Mouse (Mus musculus) MEL (cell line): ENCODE measurements around the gene Ift57. TPM values are rescaled to one million over a fixed set of nuclear protein-coding genes. Genes with fewer than 3 reads are reported as not detected.

Experiments
- DNase-seq: peaks from one replicate; pipeline ENCODE4 v3.0.0; 2011; ENCODE audit warnings: low read depth, low spot score
- H3K27ac ChIP-seq: 2 replicates; pipeline ENCODE4 v1.5.1; 2012; ENCODE audit warnings: low read depth, mild to moderate bottlenecking, control low read depth, low read length, moderate library complexity; ENCODE audit not compliant: control insufficient read depth
- H3K27me3 ChIP-seq, 2 experiments: fragments of 150-350 bp in 1 of 2; sonication (generic) in 1 of 2; 2 replicates each; pipeline ENCODE4 v1.6.1; 2012; ENCODE audit warnings: low read length in 2 of 2, mild to moderate bottlenecking in 2 of 2, improper control_type of control experiment in 1 of 2, moderate library complexity in 1 of 2; ENCODE audit not compliant: insufficient read depth in 2 of 2, control insufficient read depth in 1 of 2
- H3K36me3 ChIP-seq, 2 experiments: 2 replicates each; pipeline ENCODE4 v1.6.1; 2012 to 2014; ENCODE audit warnings: low read length in 2 of 2, improper control_type of control experiment in 1 of 2, inconsistent platforms in 1 of 2, mild to moderate bottlenecking in 1 of 2; ENCODE audit not compliant: insufficient read depth in 2 of 2, control insufficient read depth in 1 of 2
- H3K4me1 ChIP-seq, 2 experiments: fragments of 150-350 bp in 1 of 2; sonication (generic) in 1 of 2; 2 replicates each; pipeline ENCODE4 v1.6.1; 2012; ENCODE audit warnings: low read length in 2 of 2, improper control_type of control experiment in 1 of 2, mild to moderate bottlenecking in 1 of 2; ENCODE audit not compliant: insufficient read depth in 2 of 2, control insufficient read depth in 1 of 2
- H3K4me3 ChIP-seq, 2 experiments: fragments of 150-350 bp in 1 of 2; sonication (generic) in 1 of 2; 2 replicates each; pipeline ENCODE4 v1.5.1; 2012; ENCODE audit warnings: low read depth in 2 of 2, low read length in 2 of 2, mild to moderate bottlenecking in 2 of 2, moderate library complexity in 2 of 2, control low read depth in 1 of 2, improper control_type of control experiment in 1 of 2; ENCODE audit not compliant: control insufficient read depth in 1 of 2, insufficient read depth in 1 of 2
- H3K79me2 ChIP-seq: 2 replicates; pipeline ENCODE4 v1.6.1; 2012; ENCODE audit warnings: mild to moderate bottlenecking, low read length, moderate library complexity; ENCODE audit not compliant: control insufficient read depth, poor library complexity, insufficient read depth
- H3K9ac ChIP-seq: 2 replicates; pipeline ENCODE4 v1.6.1; 2012; ENCODE audit warnings: low read depth, mild to moderate bottlenecking, control low read depth, low read length, moderate library complexity; ENCODE audit not compliant: control insufficient read depth, poor library complexity, severe bottlenecking
- H3K9me3 ChIP-seq: fragments of 150-350 bp; sonication (generic); replicated peaks from 2 replicates; pipeline ENCODE4 v1.6.1; 2012; ENCODE audit warnings: mild to moderate bottlenecking, low read length, improper control_type of control experiment, moderate library complexity; ENCODE audit not compliant: insufficient read depth
- BHLHE40 ChIP-seq: IDR thresholded peaks from 2 replicates; pipeline ENCODE4 v1.6.1; 2012; ENCODE audit warnings: low read depth, mild to moderate bottlenecking, inconsistent platforms, low read length, improper control_type of control experiment, borderline replicate concordance
- CTCF ChIP-seq, 3 experiments: IDR thresholded peaks in 2 of 3; conservative IDR thresholded peaks in 1 of 3; 2 replicates each; pipeline ENCODE4 v1.5.1; 2011 to 2012; ENCODE audit warnings: low read length in 3 of 3, low read depth in 2 of 3, mild to moderate bottlenecking in 2 of 3, improper control_type of control experiment in 1 of 3, inconsistent platforms in 1 of 3, mixed read lengths in 1 of 3, moderate library complexity in 1 of 3; ENCODE audit not compliant: control insufficient read depth in 1 of 3, insufficient read depth in 1 of 3, poor library complexity in 1 of 3, severe bottlenecking in 1 of 3
- E2F4 ChIP-seq: IDR thresholded peaks from 2 replicates; pipeline ENCODE4 v1.6.1; 2011; ENCODE audit warnings: low read depth, low read length, improper control_type of control experiment, borderline replicate concordance
- ELF1 ChIP-seq: IDR thresholded peaks from 2 replicates; pipeline ENCODE4 v1.6.1; 2014; ENCODE audit warnings: low read depth, mild to moderate bottlenecking, inconsistent platforms, low read length, improper control_type of control experiment, moderate library complexity
- ETS1 ChIP-seq: IDR thresholded peaks from 2 replicates; pipeline ENCODE4 v1.6.1; 2012; ENCODE audit warnings: low read depth, mild to moderate bottlenecking, inconsistent platforms, low read length, improper control_type of control experiment, moderate library complexity
- GABPA ChIP-seq: IDR thresholded peaks from 2 replicates; pipeline ENCODE4 v1.6.1; 2012; ENCODE audit warnings: low read depth, mild to moderate bottlenecking, inconsistent platforms, low read length, improper control_type of control experiment, moderate library complexity
- GATA1 ChIP-seq: IDR thresholded peaks from 2 replicates; pipeline ENCODE4 v1.6.1; 2011; ENCODE audit warnings: low read depth, low read length, improper control_type of control experiment
- HCFC1 ChIP-seq: IDR thresholded peaks from 2 replicates; pipeline ENCODE4 v1.6.1; 2012; ENCODE audit warnings: low read depth, mild to moderate bottlenecking, inconsistent platforms, low read length, improper control_type of control experiment, moderate library complexity
- JUND ChIP-seq: IDR thresholded peaks from 2 replicates; pipeline ENCODE4 v1.6.1; 2011; ENCODE audit warnings: low read depth, mild to moderate bottlenecking, improper control_type of control experiment, low read length
- KAT2A ChIP-seq: conservative IDR thresholded peaks from 2 replicates; pipeline ENCODE4 v1.6.1; 2012; ENCODE audit warnings: low read depth, low read length, improper control_type of control experiment, inconsistent platforms
- MAFK ChIP-seq: IDR thresholded peaks from 2 replicates; pipeline ENCODE4 v1.6.1; 2011; ENCODE audit warnings: low read depth, mild to moderate bottlenecking, low read length, improper control_type of control experiment, borderline replicate concordance
- MAX ChIP-seq: IDR thresholded peaks from 2 replicates; pipeline ENCODE4 v1.6.1; 2011; ENCODE audit warnings: low read length, improper control_type of control experiment
- MAZ ChIP-seq: IDR thresholded peaks from 2 replicates; pipeline ENCODE4 v1.6.1; 2012; ENCODE audit warnings: low read depth, mild to moderate bottlenecking, inconsistent platforms, low read length, improper control_type of control experiment
- MEF2A ChIP-seq: IDR thresholded peaks from 2 replicates; pipeline ENCODE4 v1.6.1; 2014; ENCODE audit warnings: low read depth, mild to moderate bottlenecking, inconsistent platforms, low read length, improper control_type of control experiment; ENCODE audit not compliant: poor library complexity, insufficient replicate concordance, severe bottlenecking; ENCODE audit errors: extremely low read depth
- MYB ChIP-seq: IDR thresholded peaks from 2 replicates; pipeline ENCODE4 v1.6.1; 2011; ENCODE audit warnings: mild to moderate bottlenecking, low read depth, low read length, improper control_type of control experiment
- MYC ChIP-seq: IDR thresholded peaks from 2 replicates; pipeline ENCODE4 v1.6.1; 2011; ENCODE audit warnings: low read depth, mild to moderate bottlenecking, low read length, improper control_type of control experiment, moderate library complexity
- NELFE ChIP-seq: IDR thresholded peaks from 2 replicates; pipeline ENCODE4 v1.6.1; 2011; ENCODE audit warnings: low read depth, low read length, improper control_type of control experiment
- NRF1 ChIP-seq: IDR thresholded peaks from 2 replicates; pipeline ENCODE4 v1.6.1; 2014; ENCODE audit warnings: low read depth, mild to moderate bottlenecking, inconsistent platforms, low read length, improper control_type of control experiment, moderate library complexity; ENCODE audit not compliant: poor library complexity, insufficient read depth, severe bottlenecking
- POLR2A ChIP-seq, 2 experiments: IDR thresholded peaks; 2 replicates each; pipeline ENCODE4 v1.6.1; 2011 to 2012; ENCODE audit warnings: low read length in 2 of 2, mild to moderate bottlenecking in 2 of 2, control low read depth in 1 of 2, improper control_type of control experiment in 1 of 2, low read depth in 1 of 2, moderate library complexity in 1 of 2; ENCODE audit not compliant: control insufficient read depth in 1 of 2, insufficient read depth in 1 of 2, poor library complexity in 1 of 2
- POLR2AphosphoS2 ChIP-seq: IDR thresholded peaks from 2 replicates; pipeline ENCODE4 v1.6.1; 2011; ENCODE audit warnings: low read length, improper control_type of control experiment
- POLR2AphosphoS5 ChIP-seq: IDR thresholded peaks from 2 replicates; pipeline ENCODE4 v1.6.1; 2012; ENCODE audit warnings: low read depth, borderline replicate concordance, mild to moderate bottlenecking, inconsistent platforms, low read length, moderate library complexity, mixed read lengths
- RAD21 ChIP-seq: IDR thresholded peaks from 2 replicates; pipeline ENCODE4 v1.6.1; 2011; ENCODE audit warnings: mild to moderate bottlenecking, low read depth, low read length, improper control_type of control experiment
- RCOR1 ChIP-seq: IDR thresholded peaks from 2 replicates; pipeline ENCODE4 v1.6.1; 2012; ENCODE audit warnings: low read depth, mild to moderate bottlenecking, inconsistent platforms, low read length, improper control_type of control experiment
- SIN3A ChIP-seq: IDR thresholded peaks from 2 replicates; pipeline ENCODE4 v1.6.1; 2012; ENCODE audit warnings: low read length, improper control_type of control experiment, inconsistent platforms
- SMC3 ChIP-seq: IDR thresholded peaks from 2 replicates; pipeline ENCODE4 v1.6.1; 2011; ENCODE audit warnings: low read depth, low read length, improper control_type of control experiment
- TAL1 ChIP-seq: IDR thresholded peaks from 2 replicates; pipeline ENCODE4 v1.6.1; 2012; ENCODE audit warnings: mild to moderate bottlenecking, inconsistent platforms, low read length, moderate library complexity, mixed read lengths
- TBP ChIP-seq: IDR thresholded peaks from 2 replicates; pipeline ENCODE4 v1.8.0; 2011; ENCODE audit warnings: low read depth, low read length, improper control_type of control experiment
- TCF12 ChIP-seq: IDR thresholded peaks from 2 replicates; pipeline ENCODE4 v1.6.1; 2014; ENCODE audit warnings: low read depth, mild to moderate bottlenecking, inconsistent platforms, low read length, improper control_type of control experiment, moderate library complexity
- UBTF ChIP-seq: IDR thresholded peaks from 2 replicates; pipeline ENCODE4 v1.6.1; 2012; ENCODE audit warnings: low read depth, mild to moderate bottlenecking, inconsistent platforms, low read length, improper control_type of control experiment, moderate library complexity, borderline replicate concordance; ENCODE audit not compliant: insufficient read depth
- USF1 ChIP-seq: IDR thresholded peaks from 2 replicates; pipeline ENCODE4 v1.6.1; 2014; ENCODE audit warnings: low read depth, mild to moderate bottlenecking, inconsistent platforms, low read length, improper control_type of control experiment, moderate library complexity
- USF2 ChIP-seq, 2 experiments: IDR thresholded peaks; 2 replicates each; pipeline ENCODE4 v1.6.1; 2011 to 2012; ENCODE audit warnings: improper control_type of control experiment in 2 of 2, low read length in 2 of 2, borderline replicate concordance in 1 of 2, inconsistent platforms in 1 of 2, low read depth in 1 of 2, mild to moderate bottlenecking in 1 of 2; ENCODE audit not compliant: insufficient read depth in 1 of 2
- ZC3H11A ChIP-seq: IDR thresholded peaks from 2 replicates; pipeline ENCODE4 v1.6.1; 2012; ENCODE audit warnings: low read depth, mild to moderate bottlenecking, inconsistent platforms, low read length, improper control_type of control experiment
- ZKSCAN1 ChIP-seq: IDR thresholded peaks from 2 replicates; pipeline ENCODE4 v1.6.1; 2012; ENCODE audit warnings: low read depth, mild to moderate bottlenecking, inconsistent platforms, low read length, improper control_type of control experiment, moderate library complexity
- ZMIZ1 ChIP-seq: IDR thresholded peaks from 2 replicates; pipeline ENCODE4 v1.6.1; 2012; ENCODE audit warnings: low read depth, mild to moderate bottlenecking, inconsistent platforms, low read length, improper control_type of control experiment, moderate library complexity
- ZNF384 ChIP-seq: IDR thresholded peaks from 2 replicates; pipeline ENCODE4 v1.6.1; 2012; ENCODE audit warnings: low read depth, mild to moderate bottlenecking, inconsistent platforms, low read length, improper control_type of control experiment
- polyA plus RNA-seq, 2 experiments: library from polyadenylated mRNA; stranded (reverse) in 1 of 2; unstranded in 1 of 2; fragments of >175 nt in 1 of 2; fragments of >200 nt in 1 of 2; gene quantifications; 2 replicates each; pipeline versions ENCODE4 v1.2.1 to v1.2.4; 2012; ENCODE audit warnings: low replicate concordance in 2 of 2, low read depth in 1 of 2; ENCODE audit not compliant: insufficient read length in 2 of 2, insufficient read depth in 1 of 2, missing spikeins in 1 of 2
- total RNA-seq: library from RNA; depleted of rRNA; stranded (reverse); fragments of 300-350 nt; gene quantifications from 2 replicates; pipeline ENCODE4 v1.2.3, GENCODE M21; 2012

The Ift57 gene
- total and polyA plus RNA-seq, 3 experiments: 5.7 to 11.1 TPM; not detected in 1

GRCm38 (mm10) chr16:49771609-49772396, 72.8 kb downstream of the Ift57 start:
- Histone ChIP-seq H3K36me3 (peaks cover 0 to 52% of the 10 kb centered on the region in 2 experiments; a peak in 2 of 4 replicates), H3K27me3 (no peaks in the 10 kb centered on the region), H3K27ac (peak overlapping the region; percentile 94), H3K9ac (peak overlapping the region; percentile 48), H3K79me2 (no peaks in the 10 kb centered on the region), H3K4me1 (peaks cover 26 to 47% of the 10 kb centered on the region in 2 experiments), H3K9me3 (no peaks in the 10 kb centered on the region), H3K4me3 (peak overlapping the region in 1 of 2 experiments; percentile 24; a peak in 2 of 4 replicates)
- DNase-seq: peak; percentile 88
- no peak for TF ChIP-seq MAZ
- no peak for TF ChIP-seq MEF2A
- TF ChIP-seq SIN3A: peak; percentile 84
- TF ChIP-seq UBTF: no peak
- TF ChIP-seq NRF1: no peak
- no peak for TF ChIP-seq USF1
- TF ChIP-seq POLR2AphosphoS5: no peak
- no peak for TF ChIP-seq ZKSCAN1
- TF ChIP-seq TBP: 0 out of 2 replicates have a peak, but pooled peaks have one; percentile 53
- no peak for TF ChIP-seq E2F4
- TF ChIP-seq CTCF (IDR thresholded peaks at IDR 0.05 in 2 of 3, conservative IDR thresholded peaks at IDR 0.05 in 1 of 3; ENCODE audit: control insufficient read depth in 1 of 3, insufficient read depth in 1 of 3, low read depth in 2 of 3, low read length in 3 of 3, poor library complexity in 1 of 3, severe bottlenecking in 1 of 3): no peak
- no peak for TF ChIP-seq ZMIZ1
- no peak for TF ChIP-seq USF2 (IDR thresholded peaks at IDR 0.05; ENCODE audit: borderline replicate concordance in 1 of 2, insufficient read depth in 1 of 2, low read depth in 1 of 2, low read length in 2 of 2)
- no peak for TF ChIP-seq ELF1
- peak; percentile 41 for TF ChIP-seq ZNF384
- no peak for TF ChIP-seq MYC
- TF ChIP-seq GATA1: peak; percentile 89
- peak in 1 of 2 experiments; percentile 32; a peak in 1 of 4 replicates for TF ChIP-seq POLR2A (IDR thresholded peaks at IDR 0.05; ENCODE audit: control insufficient read depth in 1 of 2, insufficient read depth in 1 of 2, low read depth in 1 of 2, low read length in 2 of 2, poor library complexity in 1 of 2)
- peak; percentile 41; the same call in 1 of the 2 replicates for TF ChIP-seq JUND
- no peak for TF ChIP-seq RAD21
- 0 out of 2 replicates have a peak, but pooled peaks have one; percentile 2 for TF ChIP-seq NELFE
- no peak for TF ChIP-seq MAX
- TF ChIP-seq RCOR1: peak; percentile 41
- TF ChIP-seq KAT2A: no peak
- TF ChIP-seq ZC3H11A: no peak
- peak; percentile 92 for TF ChIP-seq ETS1
- no peak for TF ChIP-seq POLR2AphosphoS2
- peak; percentile 85 for TF ChIP-seq TAL1
- TF ChIP-seq HCFC1: 0 out of 2 replicates have a peak, but pooled peaks have one; percentile 14
- TF ChIP-seq SMC3: no peak
- TF ChIP-seq GABPA: 0 out of 2 replicates have a peak, but pooled peaks have one; percentile 24
- peak; percentile 43; the same call in 1 of the 2 replicates for TF ChIP-seq BHLHE40
- peak; percentile 90 for TF ChIP-seq TCF12
- no peak for TF ChIP-seq MAFK
- peak; percentile 89 for TF ChIP-seq MYB
